Mouse (Mus musculus) stomach, embryonic 16.5 days (tissue): ENCODE measurements around the gene Rbm4b. TPM values are rescaled to one million over a fixed set of nuclear protein-coding genes. Genes with fewer than 3 reads are reported as not detected.

Source experiments
- ATAC-seq: fragments of 200-750 bp; cut with Nextera tagmentation; 2 replicates; pipeline ENCODE4 v1.8.0; 2017; ENCODE audit warnings: moderate number of reproducible peaks, moderate TSS enrichment; ENCODE audit not compliant: insufficient read depth, low FRiP score
- H3K27ac ChIP-seq: fragments of 300-500 bp; sonication (generic); 2 replicates; pipeline ENCODE4 v1.5.1; 2014; ENCODE audit warnings: low read length
- H3K27me3 ChIP-seq: fragments of 300-500 bp; sonication (generic); 2 replicates; pipeline ENCODE4 v1.6.1; 2014; ENCODE audit warnings: low read length, control low read depth, mixed read lengths; ENCODE audit not compliant: control insufficient read depth, insufficient read depth
- H3K36me3 ChIP-seq: fragments of 300-500 bp; sonication (generic); 2 replicates; pipeline ENCODE4 v1.6.1; 2014; ENCODE audit warnings: low read length; ENCODE audit not compliant: control insufficient read depth, insufficient read depth
- H3K4me1 ChIP-seq: fragments of 300-500 bp; sonication (generic); 2 replicates; pipeline ENCODE4 v1.6.1; 2014; ENCODE audit warnings: low read length, control low read depth, mixed read lengths; ENCODE audit not compliant: control insufficient read depth, insufficient read depth
- H3K4me2 ChIP-seq: fragments of 300-500 bp; sonication (generic); 2 replicates; pipeline ENCODE4 v1.6.1; 2014; ENCODE audit warnings: low read depth, low read length, mixed read lengths
- H3K4me3 ChIP-seq: fragments of 300-500 bp; sonication (generic); replicated peaks from 2 replicates; pipeline ENCODE4 v1.5.1; 2014; ENCODE audit warnings: mild to moderate bottlenecking, low read length
- H3K9ac ChIP-seq: fragments of 300-500 bp; sonication (generic); 2 replicates; pipeline ENCODE4 v1.6.1; 2014; ENCODE audit warnings: low read length
- H3K9me3 ChIP-seq: fragments of 300-500 bp; sonication (generic); replicated peaks from 2 replicates; pipeline ENCODE4 v1.6.1; 2016; ENCODE audit warnings: low read length, control low read depth; ENCODE audit not compliant: control insufficient read depth
- WGBS: fragments of 180-500 bp; shearing (Covaris S2); extraction: QIAGEN DNeasy Blood & Tissue Kit; methylation state at CpG from one replicate; pipeline ENCODE4 v1.1.7; 2014; 5-methylcytosine and 5-hydroxymethylcytosine counted together
- polyA plus RNA-seq: library from polyadenylated mRNA; unstranded; fragments of >200 nt; fragmentation: Nextera tagmentation; extraction: Ambion mirVana; gene quantifications from 2 replicates; pipeline ENCODE4 v1.2.1, GENCODE M21; 2015

Rbm4b gene
- polyA plus RNA-seq, 1 experiment from 2014 or later, result 54.8 TPM

- Histone ChIP-seq H3K4me2 (no peak overlapping the region), H3K36me3 (peaks cover 30% of the 10 kb centered on the region), H3K4me1 (peaks cover 8% of the 10 kb centered on the region), H3K9ac (no peak overlapping the region), H3K9me3 (no peaks in the 10 kb centered on the region), H3K4me3 (no peak overlapping the region), H3K27me3 (no peaks in the 10 kb centered on the region), H3K27ac (no peak overlapping the region)
- no peak for ATAC-seq
- WGBS, result 87% methylated on average over 7 of the region's 7 CpGs
These were observed 28.9 kb downstream of the Rbm4b start for GRCm38 (mm10) chr19:4785206-4785605.

GRCm38 (mm10) chr19:4786313-4786712, 30.0 kb downstream of the Rbm4b start:
- H3K4me3 ChIP-seq, result no peak overlapping the region
- no peaks in the 10 kb centered on the region for H3K9me3 ChIP-seq
- no peaks in the 10 kb centered on the region for H3K27me3 ChIP-seq
- peaks cover 17% of the 10 kb centered on the region for H3K4me1 ChIP-seq
- no peak overlapping the region for H3K9ac ChIP-seq
- H3K27ac ChIP-seq, result no peak overlapping the region
- no peak for ATAC-seq
- no peak overlapping the region for H3K4me2 ChIP-seq
- 90% methylated on average over 2 of the region's 2 CpGs for WGBS
- peaks cover 37% of the 10 kb centered on the region for H3K36me3 ChIP-seq

- H3K27me3 ChIP-seq, result no peaks in the 10 kb centered on the region
- peak overlapping the region; percentile 83 for H3K27ac ChIP-seq
- H3K4me3 ChIP-seq, result peak overlapping the region; percentile 66
- H3K4me2 ChIP-seq, result peak overlapping the region; percentile 73
- WGBS, result under 1% methylated on average over 16 of the region's 16 CpGs
- H3K9me3 ChIP-seq, result no peaks in the 10 kb centered on the region
- peaks cover 13% of the 10 kb centered on the region; the same call in 1 of the 2 replicates for H3K36me3 ChIP-seq
- H3K4me1 ChIP-seq, result peaks cover 27% of the 10 kb centered on the region
- H3K9ac ChIP-seq, result peak overlapping the region; percentile 75
- ATAC-seq, result peak; percentile 52; the same call in 1 of the 2 replicates
These were observed 37.1 kb downstream of the Rbm4b start for GRCm38 (mm10) chr19:4793281-4793830.

- Histone ChIP-seq H3K27ac (peak within 1 kb of the TSS; percentile 83), H3K9me3 (no peaks in the 10 kb centered on the region), H3K9ac (peak within 1 kb of the TSS; percentile 75), H3K4me2 (peak within 1 kb of the TSS; percentile 73), H3K27me3 (no peaks in the 10 kb centered on the region), H3K36me3 (peaks cover 13% of the 10 kb centered on the region; the same call in 1 of the 2 replicates), H3K4me1 (peaks cover 27% of the 10 kb centered on the region), H3K4me3 (peak within 1 kb of the TSS; percentile 66)
- under 1% methylated on average over 31 of the region's 31 CpGs for WGBS
- ATAC-seq, result peak; percentile 99
These were observed 37.6 kb downstream of the Rbm4b start, which contains the start of gene Rbm4 for GRCm38 (mm10) chr19:4793831-4794422. Gene Rbm4 (minus strand): TSS chr19:4793901.

GRCm38 (mm10) chr19:4795929-4796328, 39.6 kb downstream of the Rbm4b start:
- Histone ChIP-seq H3K9me3 (no peaks in the 10 kb centered on the region), H3K4me2 (no peak overlapping the region), H3K36me3 (peaks cover 22% of the 10 kb centered on the region), H3K4me3 (no peak overlapping the region), H3K27me3 (no peaks in the 10 kb centered on the region), H3K9ac (no peak overlapping the region), H3K27ac (no peak overlapping the region), H3K4me1 (peaks cover 19% of the 10 kb centered on the region)
- ATAC-seq, result no peak
- WGBS, result 67% methylated on average over 1 of the region's 1 CpGs

- H3K27ac ChIP-seq, result no peak overlapping the region
- no peak overlapping the region for H3K4me2 ChIP-seq
- H3K9ac ChIP-seq, result no peak overlapping the region
- H3K4me3 ChIP-seq, result no peak overlapping the region
- no peaks in the 10 kb centered on the region for H3K27me3 ChIP-seq
- no peak for ATAC-seq
- no peaks in the 10 kb centered on the region for H3K9me3 ChIP-seq
- peaks cover 21% of the 10 kb centered on the region for H3K36me3 ChIP-seq
- WGBS, result 92% methylated on average over 2 of the region's 2 CpGs
- H3K4me1 ChIP-seq, result peaks cover 8% of the 10 kb centered on the region
These were observed 41.5 kb downstream of the Rbm4b start for GRCm38 (mm10) chr19:4797846-4798245.

- Histone ChIP-seq H3K4me2 (no peak overlapping the region), H3K4me3 (no peak overlapping the region), H3K27me3 (no peaks in the 10 kb centered on the region), H3K9me3 (no peaks in the 10 kb centered on the region), H3K4me1 (peaks cover 6% of the 10 kb centered on the region), H3K36me3 (peaks cover 26% of the 10 kb centered on the region), H3K9ac (no peak overlapping the region), H3K27ac (no peak overlapping the region)
- 89% methylated on average over 5 of the region's 5 CpGs for WGBS
- ATAC-seq, result no peak
These were observed 42.8 kb downstream of the Rbm4b start for GRCm38 (mm10) chr19:4799083-4799482.

- Histone ChIP-seq H3K27ac (no peak overlapping the region), H3K4me2 (no peak overlapping the region), H3K9ac (no peak overlapping the region), H3K27me3 (no peaks in the 10 kb centered on the region), H3K36me3 (peaks cover 26% of the 10 kb centered on the region), H3K9me3 (no peaks in the 10 kb centered on the region), H3K4me3 (no peak overlapping the region), H3K4me1 (no peaks in the 10 kb centered on the region; the same call in 1 of the 2 replicates)
- no peak for ATAC-seq
- WGBS, result 95% methylated on average over 7 of the region's 7 CpGs
These were observed 46.4 kb downstream of the Rbm4b start for GRCm38 (mm10) chr19:4802691-4803091.

GRCm38 (mm10) chr19:4803283-4803682, 47.0 kb downstream of the Rbm4b start:
- Histone ChIP-seq H3K9me3 (no peaks in the 10 kb centered on the region), H3K4me2 (no peak overlapping the region), H3K4me1 (peaks cover 5% of the 10 kb centered on the region), H3K27ac (no peak overlapping the region), H3K4me3 (no peak overlapping the region), H3K9ac (no peak overlapping the region), H3K36me3 (peaks cover 26% of the 10 kb centered on the region), H3K27me3 (no peaks in the 10 kb centered on the region)
- WGBS, result 70% methylated on average over 10 of the region's 10 CpGs
- ATAC-seq, result peak; percentile 47; the same call in 1 of the 2 replicates
